Mouse (Mus musculus) midbrain, postnatal 0 days (tissue): ENCODE results near the gene Mpl. TPM values are rescaled to one million over a fixed set of nuclear protein-coding genes. Genes with fewer than 3 reads are reported as not detected.

Experiments used
- ATAC-seq: fragments of 200-750 bp; cut with Nextera tagmentation; 2 replicates; pipeline ENCODE4 v1.8.0; 2017; ENCODE audit warnings: moderate number of reproducible peaks, mild to moderate bottlenecking, moderate TSS enrichment, moderate library complexity; ENCODE audit not compliant: low FRiP score
- DNase-seq: peaks from one replicate; pipeline ENCODE4 v3.0.0-alpha.2; 2015; ENCODE audit warnings: low spot score
- H3K27ac ChIP-seq: fragments of 300-500 bp; sonication (generic); 2 replicates; pipeline ENCODE4 v1.5.1; 2014; ENCODE audit warnings: low read depth, mild to moderate bottlenecking, low read length, mixed read lengths
- H3K27me3 ChIP-seq: fragments of 300-500 bp; sonication (generic); 2 replicates; pipeline ENCODE4 v1.6.1; 2014; ENCODE audit warnings: low read length, control low read depth, mixed read lengths; ENCODE audit not compliant: insufficient read depth
- H3K36me3 ChIP-seq: fragments of 300-500 bp; sonication (generic); 2 replicates; pipeline ENCODE4 v1.6.1; 2014; ENCODE audit warnings: low read length, control low read depth, mixed read lengths; ENCODE audit not compliant: insufficient read depth
- H3K4me1 ChIP-seq: fragments of 300-500 bp; sonication (generic); 2 replicates; pipeline ENCODE4 v1.6.1; 2014; ENCODE audit warnings: mild to moderate bottlenecking, control low read depth, antibody characterized with exemption, low read length, mixed read lengths; ENCODE audit not compliant: insufficient read depth
- H3K4me2 ChIP-seq: fragments of 300-500 bp; sonication (generic); 2 replicates; pipeline ENCODE4 v1.6.1; 2014; ENCODE audit warnings: low read depth, mild to moderate bottlenecking, low read length, mixed read lengths; ENCODE audit not compliant: poor library complexity, severe bottlenecking
- H3K4me3 ChIP-seq: fragments of 300-500 bp; sonication (generic); 2 replicates; pipeline ENCODE4 v1.5.1; 2014; ENCODE audit warnings: low read depth, mild to moderate bottlenecking, low read length, moderate library complexity
- H3K9ac ChIP-seq: fragments of 300-500 bp; sonication (generic); replicated peaks from 2 replicates; pipeline ENCODE4 v1.6.1; 2014; ENCODE audit warnings: mild to moderate bottlenecking, low read length, moderate library complexity, mixed read lengths; ENCODE audit not compliant: poor library complexity, severe bottlenecking
- H3K9me3 ChIP-seq: fragments of 300-500 bp; sonication (generic); 2 replicates; pipeline ENCODE4 v1.6.1; 2016; ENCODE audit warnings: low read length, control low read depth
- CTCF ChIP-seq: IDR thresholded peaks from 2 replicates; pipeline ENCODE4 v1.5.1; 2016; ENCODE audit warnings: antibody characterized with exemption, mild to moderate bottlenecking
- WGBS: fragments of 180-500 bp; shearing (Covaris S2); extraction: QIAGEN DNeasy Blood & Tissue Kit; methylation state at CpG from one replicate; pipeline ENCODE4 v1.1.7; 2014; 5-methylcytosine and 5-hydroxymethylcytosine counted together
- polyA plus RNA-seq: library from polyadenylated mRNA; unstranded; fragments of >200 nt; fragmentation: Nextera tagmentation; extraction: Ambion mirVana; gene quantifications from 2 replicates; pipeline ENCODE4 v1.2.1, GENCODE M21; 2015
- total RNA-seq: library from RNA; depleted of rRNA; stranded (reverse); fragments of >200 nt; gene quantifications from 2 replicates; pipeline ENCODE4 v1.2.3, GENCODE M21; 2014; rRNA removed

The Mpl gene
- total RNA-seq: 0.11 TPM in 1 of 2 replicates, not detected in the other
- polyA plus RNA-seq: 0.11 and 0.15 TPM in 2 replicates

- H3K4me3 ChIP-seq: no peak within 1 kb of the TSS
- ATAC-seq: no peak
- WGBS: 72% methylated on average over 9 of the region's 9 CpGs
- no peaks in the 10 kb centered on the region for H3K9me3 ChIP-seq
- H3K9ac ChIP-seq: no peak within 1 kb of the TSS
- no peak within 1 kb of the TSS for H3K4me2 ChIP-seq
- no peak for DNase-seq
- H3K4me1 ChIP-seq: no peaks in the 10 kb centered on the region
- no peak within 1 kb of the TSS for H3K27ac ChIP-seq
- H3K27me3 ChIP-seq: no peaks in the 10 kb centered on the region
- TF ChIP-seq CTCF: no peak
- H3K36me3 ChIP-seq: no peaks in the 10 kb centered on the region
Measured at GRCm38 (mm10) chr4:118457345-118457975, at the start of gene Mpl. Gene Mpl, minus strand, starts transcription at chr4:118457513.

GRCm38 (mm10) chr4:118505551-118505950 is 48.2 kb upstream of the Mpl start:
- H3K27ac ChIP-seq: no peak overlapping the region
- no peak overlapping the region for H3K9ac ChIP-seq
- H3K9me3 ChIP-seq: no peaks in the 10 kb centered on the region
- WGBS: 71% methylated on average over 3 of the region's 3 CpGs
- no peak overlapping the region for H3K4me3 ChIP-seq
- no peaks in the 10 kb centered on the region for H3K27me3 ChIP-seq
- ATAC-seq (no peak), DNase-seq (no peak)
- no peak for TF ChIP-seq CTCF
- no peak overlapping the region for H3K4me2 ChIP-seq
- no peaks in the 10 kb centered on the region for H3K4me1 ChIP-seq
- H3K36me3 ChIP-seq: no peaks in the 10 kb centered on the region

- ATAC-seq: no peak
- Histone ChIP-seq H3K9ac (no peak overlapping the region), H3K27me3 (no peaks in the 10 kb centered on the region), H3K4me1 (no peaks in the 10 kb centered on the region), H3K9me3 (no peaks in the 10 kb centered on the region), H3K4me3 (no peak overlapping the region), H3K36me3 (no peaks in the 10 kb centered on the region), H3K27ac (no peak overlapping the region), H3K4me2 (no peak overlapping the region)
- no peak for TF ChIP-seq CTCF
- DNase-seq: no peak
- WGBS: 63% methylated on average over 9 of the region's 9 CpGs
Measured at GRCm38 (mm10) chr4:118500792-118501191, 43.5 kb upstream of the Mpl start.

GRCm38 (mm10) chr4:118500171-118500724 is 42.9 kb upstream of the Mpl start:
- WGBS: 60% methylated on average over 6 of the region's 6 CpGs

DNA sequence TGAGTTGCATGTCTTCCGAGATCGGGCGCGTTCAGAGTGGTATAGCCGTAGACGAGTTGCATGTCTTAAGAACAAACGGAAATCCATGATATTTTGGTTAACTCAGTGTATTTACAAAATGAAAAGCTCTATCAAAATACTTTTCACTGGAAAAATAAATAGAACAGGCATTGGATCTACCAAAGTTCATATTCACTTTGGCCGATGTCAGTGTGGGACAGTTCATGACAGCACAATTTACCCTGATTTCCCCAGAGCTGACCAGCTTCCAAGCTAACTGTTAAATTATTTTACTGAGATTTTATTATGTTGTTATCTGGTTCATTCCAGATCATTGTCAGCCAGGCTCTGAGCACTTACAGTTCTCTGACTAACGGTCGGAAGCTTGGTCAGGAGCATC is 33.1 kb upstream of the Mpl start:
- Histone ChIP-seq H3K9ac (no peak overlapping the region), H3K4me1 (no peaks in the 10 kb centered on the region), H3K4me2 (no peak overlapping the region), H3K9me3 (no peaks in the 10 kb centered on the region), H3K27ac (no peak overlapping the region), H3K27me3 (no peaks in the 10 kb centered on the region), H3K4me3 (no peak overlapping the region), H3K36me3 (no peaks in the 10 kb centered on the region)
- DNase-seq (no peak), ATAC-seq (no peak)
- TF ChIP-seq CTCF: no peak
- 95% methylated on average over 10 of the region's 10 CpGs for WGBS

More at GRCm38 (mm10) chr4:118500171-118500724, 42.9 kb upstream of the Mpl start:
- Histone ChIP-seq H3K9me3 (no peaks in the 10 kb centered on the region), H3K4me1 (no peaks in the 10 kb centered on the region), H3K9ac (no peak overlapping the region), H3K27me3 (no peaks in the 10 kb centered on the region), H3K36me3 (no peaks in the 10 kb centered on the region), H3K4me2 (no peak overlapping the region), H3K27ac (no peak overlapping the region), H3K4me3 (no peak overlapping the region)
- no peak for DNase-seq
- TF ChIP-seq CTCF: no peak
- no peak for ATAC-seq

DNA sequence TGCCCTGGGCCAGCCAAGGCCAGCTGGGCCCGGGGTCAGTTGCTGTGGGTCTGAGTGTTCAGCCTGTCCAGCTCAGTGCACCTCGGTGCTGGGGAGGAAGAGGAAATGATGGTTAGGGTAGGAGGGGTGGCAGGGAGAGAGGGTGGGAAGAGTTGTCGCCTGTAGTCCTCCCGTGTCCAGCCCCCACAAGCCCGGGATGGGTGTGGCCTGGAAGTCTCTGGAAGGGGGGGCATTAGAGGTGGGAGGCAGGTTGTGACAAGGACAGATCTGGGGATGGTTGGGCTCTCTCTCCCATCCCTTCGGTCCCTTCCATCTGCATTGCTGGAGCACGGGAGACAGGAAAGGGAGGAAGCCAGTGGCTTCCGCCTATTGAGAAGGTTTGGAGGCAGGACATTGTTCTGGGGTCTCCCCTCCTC is 32.4 kb upstream of the Mpl start, which contains the start of gene Tie1:
TSS of gene Tie1 (minus strand) at position 345 of the 416 bp plus-strand sequence.
- Histone ChIP-seq H3K27ac (no peak within 1 kb of the TSS), H3K4me2 (no peak within 1 kb of the TSS), H3K4me3 (no peak within 1 kb of the TSS), H3K36me3 (no peaks in the 10 kb centered on the region), H3K9me3 (no peaks in the 10 kb centered on the region), H3K27me3 (no peaks in the 10 kb centered on the region), H3K4me1 (no peaks in the 10 kb centered on the region), H3K9ac (no peak within 1 kb of the TSS)
- no peak for DNase-seq
- no peak for ATAC-seq
- no peak for TF ChIP-seq CTCF
- WGBS: 76% methylated on average over 8 of the region's 8 CpGs
